Mouse (Mus musculus) hindbrain, embryonic 12.5 days (tissue): ENCODE data around the gene Tspan18. TPM values are rescaled to one million over a fixed set of nuclear protein-coding genes. Genes with fewer than 3 reads are reported as not detected.

ENCODE experiments used
- ATAC-seq: fragments of 200-750 bp; cut with Nextera tagmentation; 2 replicates; pipeline ENCODE4 v1.8.0; 2017; ENCODE audit warnings: moderate TSS enrichment; ENCODE audit not compliant: low FRiP score
- H3K27ac ChIP-seq: fragments of 300-500 bp; sonication (generic); 2 replicates; pipeline ENCODE4 v1.5.1; 2016; ENCODE audit warnings: mild to moderate bottlenecking
- H3K27me3 ChIP-seq: fragments of 300-500 bp; sonication (generic); 2 replicates; pipeline ENCODE4 v1.6.1; 2016; ENCODE audit warnings: mild to moderate bottlenecking
- H3K36me3 ChIP-seq: fragments of 300-500 bp; sonication (generic); 2 replicates; pipeline ENCODE4 v1.6.1; 2016; ENCODE audit warnings: mild to moderate bottlenecking
- H3K4me1 ChIP-seq: fragments of 300-500 bp; sonication (generic); 2 replicates; pipeline ENCODE4 v1.6.1; 2016
- H3K4me2 ChIP-seq: fragments of 300-500 bp; sonication (generic); replicated peaks from 2 replicates; pipeline ENCODE4 v1.6.1; 2016; ENCODE audit warnings: mild to moderate bottlenecking
- H3K4me3 ChIP-seq: fragments of 300-500 bp; sonication (generic); 2 replicates; pipeline ENCODE4 v1.5.1; 2016; ENCODE audit warnings: mild to moderate bottlenecking
- H3K9ac ChIP-seq: fragments of 300-500 bp; sonication (generic); 2 replicates; pipeline ENCODE4 v1.6.1; 2016; ENCODE audit warnings: mild to moderate bottlenecking, moderate library complexity
- H3K9me3 ChIP-seq: fragments of 300-500 bp; sonication (generic); replicated peaks from 2 replicates; pipeline ENCODE4 v1.6.1; 2016; ENCODE audit warnings: mild to moderate bottlenecking
- WGBS: fragments of 180-500 bp; shearing (Covaris S2); methylation state at CpG from one replicate; pipeline ENCODE4 v1.1.7; 2016; 5-methylcytosine and 5-hydroxymethylcytosine counted together
- polyA plus RNA-seq: library from polyadenylated mRNA; unstranded; fragments of >200 nt; fragmentation: Nextera tagmentation; extraction: Ambion mirVana; gene quantifications from 2 replicates; pipeline ENCODE4 v1.2.1, GENCODE M21; 2016

The Tspan18 gene
- polyA plus RNA-seq, 1 experiment from 2014 or later, result 34.2 TPM

GRCm38 (mm10) chr2:93244090-93244443 is 90.2 kb downstream of the Tspan18 start:
- Histone ChIP-seq H3K4me1 (peaks cover 45% of the 10 kb centered on the region), H3K27ac (no peak overlapping the region), H3K36me3 (0 out of 2 replicates have a peak, but pooled peaks cover 3% of the 10 kb centered on the region), H3K4me3 (no peak overlapping the region), H3K9me3 (no peaks in the 10 kb centered on the region), H3K4me2 (no peak overlapping the region), H3K9ac (no peak overlapping the region), H3K27me3 (no peaks in the 10 kb centered on the region)
- no peak for ATAC-seq
- 80% methylated on average over 8 of the region's 8 CpGs for WGBS

- Histone ChIP-seq H3K4me2 (no peak overlapping the region), H3K4me3 (no peak overlapping the region), H3K36me3 (0 out of 2 replicates have a peak, but pooled peaks cover 3% of the 10 kb centered on the region), H3K4me1 (peaks cover 42% of the 10 kb centered on the region), H3K9ac (no peak overlapping the region), H3K27me3 (no peaks in the 10 kb centered on the region), H3K27ac (no peak overlapping the region), H3K9me3 (no peaks in the 10 kb centered on the region)
- ATAC-seq, result no peak
- WGBS, result 79% methylated on average over 11 of the region's 11 CpGs
These were observed 90.7 kb downstream of the Tspan18 start for GRCm38 (mm10) chr2:93243439-93244089.

GRCm38 (mm10) chr2:93242166-93242565 is 92.1 kb downstream of the Tspan18 start:
- H3K4me1 ChIP-seq, result peaks cover 33% of the 10 kb centered on the region
- no peak overlapping the region for H3K9ac ChIP-seq
- no peak for ATAC-seq
- no peaks in the 10 kb centered on the region for H3K27me3 ChIP-seq
- H3K4me3 ChIP-seq, result no peak overlapping the region
- 0 out of 2 replicates have a peak, but pooled peaks cover 3% of the 10 kb centered on the region for H3K36me3 ChIP-seq
- no peak overlapping the region for H3K27ac ChIP-seq
- 85% methylated on average over 5 of the region's 5 CpGs for whole genome bisulfite sequencing
- H3K9me3 ChIP-seq, result no peaks in the 10 kb centered on the region
- no peak overlapping the region for H3K4me2 ChIP-seq

- no peaks in the 10 kb centered on the region for H3K27me3 ChIP-seq
- no peak overlapping the region for H3K27ac ChIP-seq
- no peaks in the 10 kb centered on the region for H3K36me3 ChIP-seq
- peaks cover 30% of the 10 kb centered on the region for H3K4me1 ChIP-seq
- no peak overlapping the region for H3K4me2 ChIP-seq
- H3K4me3 ChIP-seq, result no peak overlapping the region
- no peaks in the 10 kb centered on the region for H3K9me3 ChIP-seq
- no peak for ATAC-seq
- WGBS, result 87% methylated on average over 6 of the region's 6 CpGs
- no peak overlapping the region for H3K9ac ChIP-seq
These were observed 95.4 kb downstream of the Tspan18 start for GRCm38 (mm10) chr2:93238864-93239263.

- H3K9ac ChIP-seq, result no peak overlapping the region
- H3K4me1 ChIP-seq, result peaks cover 32% of the 10 kb centered on the region
- H3K9me3 ChIP-seq, result no peaks in the 10 kb centered on the region
- H3K4me2 ChIP-seq, result no peak overlapping the region
- ATAC-seq, result no peak
- no peak overlapping the region for H3K27ac ChIP-seq
- H3K36me3 ChIP-seq, result no peaks in the 10 kb centered on the region
- 86% methylated on average over 1 of the region's 1 CpGs for WGBS
- H3K27me3 ChIP-seq, result no peaks in the 10 kb centered on the region
- no peak overlapping the region for H3K4me3 ChIP-seq
These were observed 97.2 kb downstream of the Tspan18 start for GRCm38 (mm10) chr2:93237055-93237454.

GRCm38 (mm10) chr2:93232141-93232540 is 102.2 kb downstream of the Tspan18 start:
- H3K27ac ChIP-seq, result no peak overlapping the region
- no peak overlapping the region for H3K9ac ChIP-seq
- no peaks in the 10 kb centered on the region for H3K9me3 ChIP-seq
- H3K4me2 ChIP-seq, result no peak overlapping the region
- no peak for ATAC-seq
- 53% methylated on average over 1 of the region's 1 CpGs for WGBS
- H3K4me1 ChIP-seq, result peaks cover 43% of the 10 kb centered on the region
- H3K4me3 ChIP-seq, result no peak overlapping the region
- no peaks in the 10 kb centered on the region for H3K27me3 ChIP-seq
- no peaks in the 10 kb centered on the region for H3K36me3 ChIP-seq

- peak; percentile 55 for ATAC-seq
- Histone ChIP-seq H3K4me3 (no peak overlapping the region), H3K27ac (peak overlapping the region; percentile 89), H3K4me1 (peaks cover 50% of the 10 kb centered on the region), H3K36me3 (no peaks in the 10 kb centered on the region), H3K27me3 (no peaks in the 10 kb centered on the region), H3K9me3 (no peaks in the 10 kb centered on the region), H3K4me2 (peak overlapping the region; percentile 30; the same call in 1 of the 2 replicates), H3K9ac (no peak overlapping the region)
- 6% methylated on average over 5 of the region's 5 CpGs for WGBS
These were observed 105.9 kb downstream of the Tspan18 start for GRCm38 (mm10) chr2:93228480-93228824.

GRCm38 (mm10) chr2:93227713-93228479 is 106.4 kb downstream of the Tspan18 start:
- H3K27me3 ChIP-seq, result no peaks in the 10 kb centered on the region
- 14% methylated on average over 9 of the region's 9 CpGs for WGBS
- peak; percentile 86 for ATAC-seq
- no peaks in the 10 kb centered on the region for H3K9me3 ChIP-seq
- peak overlapping the region; percentile 89 for H3K27ac ChIP-seq
- peak overlapping the region; percentile 39 for H3K4me2 ChIP-seq
- peaks cover 51% of the 10 kb centered on the region for H3K4me1 ChIP-seq
- no peaks in the 10 kb centered on the region for H3K36me3 ChIP-seq
- no peak overlapping the region for H3K4me3 ChIP-seq
- H3K9ac ChIP-seq, result no peak overlapping the region

GRCm38 (mm10) chr2:93226606-93227595 is 107.4 kb downstream of the Tspan18 start:
- Histone ChIP-seq H3K4me2 (peak overlapping the region; percentile 39), H3K36me3 (peaks cover 5% of the 10 kb centered on the region; the same call in 1 of the 2 replicates), H3K9ac (no peak overlapping the region; the same call in 1 of the 2 replicates), H3K4me1 (peaks cover 46% of the 10 kb centered on the region), H3K27me3 (no peaks in the 10 kb centered on the region), H3K4me3 (peak overlapping the region; percentile 2; the same call in 1 of the 2 replicates), H3K9me3 (no peaks in the 10 kb centered on the region), H3K27ac (peak overlapping the region; percentile 89)
- 10% methylated on average over 19 of the region's 20 CpGs for WGBS
- peak; percentile 53 for ATAC-seq

- no peak for ATAC-seq
- no peaks in the 10 kb centered on the region for H3K9me3 ChIP-seq
- H3K27ac ChIP-seq, result no peak overlapping the region
- peaks cover 41% of the 10 kb centered on the region for H3K4me1 ChIP-seq
- WGBS, result 69% methylated on average over 6 of the region's 6 CpGs
- peaks cover 9% of the 10 kb centered on the region; the same call in 1 of the 2 replicates for H3K36me3 ChIP-seq
- no peak overlapping the region for H3K4me2 ChIP-seq
- H3K27me3 ChIP-seq, result no peaks in the 10 kb centered on the region
- no peak overlapping the region for H3K9ac ChIP-seq
- no peak overlapping the region for H3K4me3 ChIP-seq
These were observed 110.8 kb downstream of the Tspan18 start for GRCm38 (mm10) chr2:93223463-93223862.

GRCm38 (mm10) chr2:93220447-93220846 is 113.9 kb downstream of the Tspan18 start:
- no peak overlapping the region for H3K4me2 ChIP-seq
- no peaks in the 10 kb centered on the region for H3K9me3 ChIP-seq
- WGBS, result 55% methylated on average over 5 of the region's 5 CpGs
- H3K36me3 ChIP-seq, result peaks cover 9% of the 10 kb centered on the region; the same call in 1 of the 2 replicates
- H3K27me3 ChIP-seq, result no peaks in the 10 kb centered on the region
- H3K4me3 ChIP-seq, result no peak overlapping the region
- no peak overlapping the region for H3K27ac ChIP-seq
- peaks cover 28% of the 10 kb centered on the region for H3K4me1 ChIP-seq
- ATAC-seq, result no peak
- H3K9ac ChIP-seq, result no peak overlapping the region

GRCm38 (mm10) chr2:93219576-93219975 is 114.7 kb downstream of the Tspan18 start:
- peaks cover 28% of the 10 kb centered on the region for H3K4me1 ChIP-seq
- no peak overlapping the region for H3K27ac ChIP-seq

More at GRCm38 (mm10) chr2:93219576-93219975, 114.7 kb downstream of the Tspan18 start:
- WGBS, result 97% methylated on average over 3 of the region's 3 CpGs
- H3K27me3 ChIP-seq, result no peaks in the 10 kb centered on the region
- no peaks in the 10 kb centered on the region for H3K9me3 ChIP-seq
- peaks cover 9% of the 10 kb centered on the region; the same call in 1 of the 2 replicates for H3K36me3 ChIP-seq
- ATAC-seq, result no peak
- no peak overlapping the region for H3K4me2 ChIP-seq
- no peak overlapping the region for H3K4me3 ChIP-seq
- no peak overlapping the region for H3K9ac ChIP-seq
